Mouse (Mus musculus) induced T-regulatory cell, adult 2 months (primary cell): Measurements from ENCODE around the gene Fam118b.

Experiments used
- DNase-seq: peaks from one replicate; pipeline ENCODE4 v3.0.0-alpha.2; 2012; ENCODE audit warnings: low read depth

Fam118b gene

DNA sequence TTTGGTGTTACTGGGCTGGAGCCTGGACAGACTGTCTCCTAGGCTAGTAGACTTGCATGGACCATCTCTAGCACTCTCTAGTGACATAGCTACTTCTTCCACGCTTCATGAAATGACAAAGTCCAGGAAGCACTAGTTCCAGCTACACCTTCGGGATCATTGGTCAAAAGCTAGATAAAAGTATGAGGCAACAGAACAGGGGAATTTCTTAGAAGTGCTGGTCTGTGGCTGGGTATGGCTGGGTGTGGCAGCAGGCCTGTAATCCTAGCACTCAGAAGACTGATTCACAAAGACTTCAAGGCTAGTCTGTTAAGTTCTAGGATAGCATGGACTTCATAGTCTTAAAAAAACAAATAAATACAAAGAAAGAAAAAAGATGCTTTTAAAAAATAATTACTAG lies 4.2 kb downstream of the Fam118b start:
- DNase-seq = no peak

DNA sequence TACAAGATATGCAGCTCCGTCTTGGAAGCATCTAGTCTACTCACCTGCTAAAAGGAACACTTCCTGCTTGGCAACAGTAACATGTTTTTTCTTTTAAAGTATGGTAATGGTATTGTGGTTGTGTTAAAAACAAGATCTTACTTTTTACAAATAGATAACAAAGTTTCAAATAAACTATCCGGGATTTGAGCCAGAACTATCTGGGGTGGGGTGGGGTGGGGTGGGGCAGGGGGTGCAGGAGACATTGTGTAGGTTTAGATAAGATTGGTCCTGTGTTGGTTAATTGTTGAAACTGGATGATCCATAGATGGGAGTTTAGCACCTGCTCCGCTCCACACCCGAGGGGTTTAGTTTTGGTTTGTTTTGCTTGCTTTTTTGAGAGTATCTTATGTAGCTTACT lies 5.2 kb downstream of the Fam118b start:
- DNase-seq = no peak

DNA sequence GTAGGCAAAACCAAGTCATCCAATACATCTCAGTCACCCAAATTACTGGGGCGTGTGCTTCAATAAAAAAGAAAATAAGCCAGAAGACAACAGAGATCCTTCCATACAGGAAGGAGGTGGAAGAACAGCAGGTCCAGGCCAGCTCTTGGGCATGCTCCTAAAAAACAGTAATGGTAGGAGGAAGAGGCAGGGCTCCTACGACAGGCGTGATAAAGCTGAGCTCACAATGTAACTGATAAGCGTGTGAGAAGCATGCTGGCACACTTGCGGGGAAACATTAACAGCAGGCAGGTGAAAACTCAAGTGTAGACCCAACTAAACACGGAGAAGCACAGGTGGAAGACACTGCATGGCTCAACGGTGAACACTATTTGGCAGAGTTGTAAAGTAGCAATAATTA lies 10.2 kb downstream of the Fam118b start:
- no peak for DNase-seq

DNA sequence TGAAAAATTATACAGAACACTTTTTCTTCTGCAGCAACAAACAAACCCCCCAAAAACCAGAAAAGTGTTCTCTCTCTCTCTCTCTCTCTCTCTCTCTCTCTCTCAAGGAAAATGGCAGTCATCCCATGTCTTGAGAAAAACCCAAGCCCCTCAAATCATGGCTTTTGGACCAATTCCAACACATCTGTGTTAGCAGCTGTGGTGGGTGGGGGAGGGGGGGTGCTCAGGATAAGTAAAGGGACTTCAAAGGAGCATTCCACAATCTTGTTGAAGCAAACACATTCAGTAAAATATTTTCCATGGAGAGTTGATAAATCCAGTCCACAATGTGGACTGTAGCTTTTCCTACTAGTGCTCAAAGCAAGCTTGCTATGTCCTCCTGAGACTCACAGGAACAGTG lies 18.1 kb downstream of the Fam118b start:
- no peak for DNase-seq

DNA sequence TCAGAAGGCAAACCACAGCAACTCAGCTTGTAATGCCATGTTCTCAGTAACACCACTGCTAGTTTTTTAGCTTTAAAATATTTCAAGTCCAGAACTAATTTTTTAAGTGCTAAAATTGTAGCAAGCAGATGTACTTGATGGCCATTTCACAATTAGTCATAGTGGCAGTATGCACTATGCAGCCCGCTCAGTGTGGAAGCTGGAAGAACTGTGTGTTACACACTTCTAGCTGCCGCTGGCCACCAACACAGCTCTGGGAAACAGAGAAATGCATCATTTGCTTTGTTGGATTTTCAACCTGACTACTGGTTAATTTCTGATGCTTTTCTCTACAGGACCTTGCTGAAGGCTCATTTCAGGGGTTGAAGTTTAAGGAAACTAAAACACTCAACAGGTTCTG lies 20.2 kb downstream of the Fam118b start:
- no peak for DNase-seq

DNA sequence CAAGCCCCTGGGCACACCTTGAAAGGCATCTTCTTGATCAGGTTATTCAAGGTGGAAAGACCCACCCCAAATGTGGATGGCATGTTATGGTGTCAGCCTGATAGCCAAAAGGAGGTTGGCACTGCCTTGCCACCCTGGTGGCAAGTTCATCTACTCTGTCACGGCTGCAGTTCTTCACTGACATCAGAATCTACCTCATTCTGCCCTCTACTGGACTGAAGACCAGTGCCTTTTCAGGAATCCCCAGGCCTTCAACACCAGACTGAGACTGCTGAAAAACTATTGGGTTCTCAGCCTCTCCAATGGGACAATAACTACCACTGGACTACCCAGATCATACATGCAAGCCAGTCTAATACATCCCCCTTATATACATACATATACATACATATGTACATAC lies 27.9 kb downstream of the Fam118b start:
- DNase-seq = peak; percentile 7

DNA sequence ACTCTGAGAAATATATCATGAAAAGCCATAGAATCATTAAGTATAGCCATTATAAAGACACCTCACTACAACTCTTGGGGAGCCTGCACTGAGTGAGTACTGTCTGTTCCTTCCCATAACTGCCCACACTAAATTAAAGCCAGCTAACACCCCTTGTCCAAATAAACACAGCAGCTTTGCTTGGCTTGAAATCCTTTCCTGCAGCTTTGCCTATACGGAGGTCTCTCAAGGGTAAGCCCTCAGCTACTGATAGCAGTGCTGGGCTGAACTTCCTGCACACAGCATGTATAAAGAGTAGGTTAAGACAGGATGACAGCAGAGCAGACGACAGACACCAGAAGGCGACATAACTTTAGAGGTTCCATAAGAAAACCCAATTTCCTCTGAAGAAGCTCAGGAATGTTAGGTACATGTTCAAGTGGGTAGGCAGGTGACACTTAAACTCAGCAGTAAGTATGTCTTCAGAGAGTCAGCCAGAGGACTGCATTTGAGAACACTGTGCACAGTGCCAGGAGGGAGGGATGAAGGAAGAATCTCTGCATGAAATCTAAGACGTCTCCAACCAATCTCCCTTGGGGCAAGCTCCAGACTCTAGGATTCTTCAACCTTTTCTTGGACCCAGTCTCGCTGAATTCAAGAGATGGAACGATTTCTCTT lies 28.6 kb downstream of the Fam118b start:
- no peak for DNase-seq

DNA sequence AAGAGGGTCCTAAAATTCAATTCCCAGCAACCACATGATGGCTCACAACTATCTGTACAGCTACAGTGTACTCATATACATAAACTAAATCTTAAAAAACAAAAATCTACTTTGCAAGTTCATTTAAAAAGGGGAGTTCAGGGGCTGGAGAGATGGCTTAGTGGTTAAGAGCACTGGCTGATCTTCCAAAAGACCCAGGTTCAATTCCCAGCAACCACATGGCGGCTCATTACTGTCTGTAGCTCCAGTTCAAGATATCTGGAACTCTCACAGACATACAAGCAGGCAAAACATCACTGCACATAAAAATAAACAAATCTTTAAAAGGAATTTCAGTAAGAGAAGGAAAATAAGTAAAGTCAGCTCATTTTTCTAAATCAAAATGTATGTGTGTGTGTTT lies 29.2 kb downstream of the Fam118b start:
- no peak for DNase-seq

DNA sequence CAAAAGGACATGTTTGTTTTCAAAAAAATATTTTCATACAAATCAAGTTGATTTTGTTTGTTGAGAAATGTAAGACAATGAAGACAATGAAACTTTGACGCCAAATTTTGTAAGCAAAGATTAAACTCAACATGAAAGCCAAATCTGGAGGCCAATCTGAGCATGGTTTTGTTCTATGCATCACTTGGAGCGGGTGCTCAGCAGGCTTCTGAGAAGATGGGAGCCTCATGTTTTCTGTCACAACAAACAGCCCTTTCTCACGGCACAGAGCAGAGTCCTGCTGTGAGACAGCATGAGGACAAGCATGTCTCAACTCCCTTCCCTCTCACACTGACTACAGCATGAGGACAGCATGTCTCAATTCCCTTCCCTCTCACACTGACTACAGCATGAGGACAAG lies 31.6 kb downstream of the Fam118b start:
- DNase-seq = no peak

DNA sequence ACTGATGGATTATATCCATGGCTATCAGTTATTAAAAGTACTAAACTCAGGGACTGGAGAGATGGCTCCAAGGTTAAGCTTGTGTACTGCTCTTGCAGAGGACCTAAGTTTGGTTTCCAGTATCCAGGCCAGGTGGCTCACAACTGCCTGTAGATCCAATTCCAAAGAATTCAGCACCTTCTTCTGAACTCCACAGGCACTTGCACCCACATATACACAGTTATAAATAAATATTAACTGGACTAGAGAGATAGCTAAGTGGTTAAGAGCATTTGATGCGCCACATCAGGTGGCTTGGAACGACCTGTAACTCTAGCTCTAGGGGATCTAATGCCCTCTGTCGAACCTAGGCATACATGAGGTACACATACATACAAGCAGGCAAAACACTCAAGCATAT lies 38.9 kb downstream of the Fam118b start:
- no peak for DNase-seq

DNA sequence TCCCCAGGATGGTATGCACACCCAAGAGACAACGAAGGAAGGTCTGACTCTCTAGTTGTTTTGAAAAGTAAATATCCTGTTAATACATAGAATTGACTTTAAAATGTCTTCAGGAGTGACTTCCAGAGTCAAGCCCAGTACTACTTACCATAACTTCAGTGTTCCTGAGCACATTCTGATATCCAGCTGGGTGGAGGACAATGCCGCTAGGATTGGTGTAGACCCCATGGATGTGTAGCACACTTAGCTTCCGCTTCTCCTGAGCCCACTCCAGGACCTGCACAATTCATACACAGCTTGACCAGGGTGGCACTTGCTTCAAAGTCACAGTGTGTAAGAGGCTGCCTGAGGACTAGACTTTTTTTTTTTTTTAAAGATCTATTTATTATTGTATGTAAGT lies 44.1 kb downstream of the Fam118b start:
- DNase-seq = no peak

DNA sequence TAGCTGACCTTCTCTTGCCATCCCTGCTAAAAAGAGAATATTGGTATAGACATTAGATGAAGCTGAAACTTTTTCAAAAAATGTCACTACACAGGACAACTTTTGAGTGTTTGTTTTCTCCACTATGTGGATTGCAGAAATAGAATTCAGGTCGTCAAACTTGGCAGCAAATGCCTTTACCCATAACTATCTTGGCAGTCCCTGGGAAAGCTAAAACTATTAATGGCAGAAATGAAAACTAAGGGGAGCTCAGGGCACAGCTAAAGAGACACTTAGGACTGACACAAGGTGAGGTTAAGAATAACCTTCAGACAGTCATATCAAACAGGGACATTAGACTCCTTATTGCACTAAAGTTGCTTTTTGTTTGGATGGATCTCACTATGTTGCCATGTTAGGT lies 49.6 kb downstream of the Fam118b start:
- DNase-seq = no peak

DNA sequence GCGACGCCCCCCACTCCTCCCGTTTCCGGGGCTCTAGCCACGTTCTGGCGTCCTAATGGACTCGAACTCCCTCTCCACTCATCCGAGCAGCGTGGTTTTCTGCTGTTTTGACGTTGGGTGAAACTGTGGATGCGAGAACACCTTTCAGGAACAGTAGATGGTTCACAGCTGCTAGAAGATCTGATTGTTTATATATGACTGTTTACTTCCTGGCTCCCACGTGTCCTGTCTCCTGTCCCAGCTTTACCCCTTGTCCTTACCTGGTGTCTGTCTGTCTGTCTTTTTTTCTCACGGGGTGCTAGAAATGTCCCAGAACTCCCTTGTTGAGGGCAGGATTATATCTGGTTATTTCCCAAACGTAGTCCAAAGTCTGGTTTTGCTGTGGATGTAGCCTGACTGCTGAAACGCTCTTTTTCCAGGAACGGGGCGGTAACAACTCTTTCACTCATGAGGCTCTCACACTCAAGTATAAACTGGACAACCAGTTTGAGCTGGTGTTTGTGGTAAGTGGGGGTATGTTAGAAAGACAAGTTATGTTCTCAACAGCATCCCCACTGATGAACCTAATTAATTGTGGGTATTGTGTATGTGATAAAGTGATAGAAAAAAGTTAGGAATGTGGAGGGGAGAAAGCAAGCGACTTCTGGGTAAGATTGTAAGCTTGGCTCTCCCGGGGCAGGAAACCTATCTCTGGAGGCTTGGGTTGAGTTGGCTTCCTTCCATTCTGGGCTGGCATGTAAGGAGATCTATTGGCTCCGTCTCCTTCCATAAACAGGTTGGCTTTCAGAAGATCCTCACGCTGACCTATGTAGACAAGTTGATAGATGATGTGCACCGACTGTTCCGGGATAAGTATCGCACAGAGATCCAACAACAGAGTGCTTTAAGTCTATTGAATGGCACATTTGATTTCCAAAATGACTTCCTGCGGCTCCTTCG lies 55.8 kb downstream of the Fam118b start:
- DNase-seq = peak; percentile 16

DNA sequence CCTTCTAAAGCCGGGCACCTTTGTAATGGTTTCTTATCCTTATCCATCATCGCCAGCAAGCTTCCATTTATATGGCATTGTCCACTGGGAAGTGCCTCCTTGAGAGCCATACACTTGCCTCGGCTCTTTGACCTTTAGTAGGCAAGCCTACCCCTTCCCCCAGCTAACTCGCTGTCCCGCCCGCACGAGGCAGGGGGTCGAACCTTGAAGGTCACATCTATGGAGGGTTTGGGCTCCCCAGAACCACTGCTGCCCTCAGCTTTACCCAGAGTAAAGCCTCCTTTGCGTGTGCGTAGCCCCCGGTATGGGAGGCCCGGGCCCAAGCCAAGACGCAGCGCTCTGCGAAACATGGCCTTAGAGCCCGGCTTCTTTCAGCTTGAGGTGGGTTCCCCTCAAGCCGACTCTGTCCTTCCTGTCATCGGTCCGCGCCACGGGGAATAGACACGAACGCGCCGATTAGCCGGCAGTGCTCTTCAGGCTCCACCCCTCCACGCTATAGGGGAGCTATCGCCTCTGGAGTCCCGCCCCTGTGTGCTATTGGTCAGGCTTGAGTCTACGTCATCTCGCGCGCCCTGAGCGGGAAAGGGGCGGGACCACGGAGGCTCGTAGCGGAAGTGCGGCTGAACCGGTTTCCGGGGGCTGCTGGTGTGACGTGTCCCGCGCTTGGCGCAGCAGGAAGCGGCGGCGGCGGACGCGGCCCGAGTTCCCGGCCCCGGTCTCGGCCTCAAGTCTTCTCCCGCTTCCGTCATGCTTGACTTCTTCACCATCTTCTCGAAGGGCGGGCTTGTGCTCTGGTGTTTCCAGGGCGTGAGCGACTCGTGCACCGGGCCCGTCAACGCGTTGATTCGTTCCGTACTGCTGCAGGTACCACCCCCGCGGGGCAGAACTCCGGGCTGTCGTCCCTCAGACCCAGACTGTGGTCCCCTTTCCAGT lies 56.8 kb downstream of the Fam118b start, which contains the start of gene Foxred1:
TSS of gene Foxred1 (minus strand) at position 514 of the 933 bp plus-strand sequence.
- DNase-seq = peak; percentile 100

DNA sequence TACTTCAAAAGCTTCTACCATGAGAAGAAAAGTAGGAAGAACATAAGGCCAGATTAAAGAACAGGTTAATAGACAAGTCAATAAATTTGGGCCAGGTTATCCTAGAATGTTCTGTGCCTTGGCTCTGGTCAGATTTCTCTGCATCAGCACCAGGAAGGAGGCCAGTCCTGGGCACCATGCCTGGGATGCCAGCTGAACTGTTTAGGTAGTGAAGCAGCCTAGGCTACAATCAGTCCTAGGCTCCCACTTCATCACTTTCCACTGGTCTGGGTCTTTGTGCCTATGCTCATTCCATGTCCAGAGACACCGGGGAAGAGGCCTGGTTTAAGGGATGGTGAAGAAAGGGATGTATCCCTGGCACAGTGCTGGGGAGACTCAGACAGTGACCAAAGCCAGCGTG lies 63.2 kb downstream of the Fam118b start:
- DNase-seq = no peak

DNA sequence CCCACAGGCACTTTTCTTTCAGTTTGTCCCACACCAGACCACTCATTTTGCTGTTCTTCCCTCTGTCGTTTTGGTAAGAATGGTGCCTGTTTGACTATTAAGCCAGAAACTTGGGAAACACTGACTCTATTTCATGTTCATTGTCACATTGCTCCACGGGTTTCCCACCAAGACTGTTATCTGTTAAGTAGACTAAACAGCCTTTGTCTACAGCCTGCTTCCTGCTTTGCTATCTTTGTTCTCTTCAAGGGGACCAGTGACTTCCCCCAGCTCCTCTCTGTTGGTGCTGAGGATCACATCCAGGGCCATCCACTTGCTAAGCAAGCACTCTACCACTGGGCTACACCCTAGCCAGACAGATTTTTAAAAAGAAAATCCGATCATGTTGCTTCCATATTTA lies 64.1 kb downstream of the Fam118b start:
- no peak for DNase-seq

DNA sequence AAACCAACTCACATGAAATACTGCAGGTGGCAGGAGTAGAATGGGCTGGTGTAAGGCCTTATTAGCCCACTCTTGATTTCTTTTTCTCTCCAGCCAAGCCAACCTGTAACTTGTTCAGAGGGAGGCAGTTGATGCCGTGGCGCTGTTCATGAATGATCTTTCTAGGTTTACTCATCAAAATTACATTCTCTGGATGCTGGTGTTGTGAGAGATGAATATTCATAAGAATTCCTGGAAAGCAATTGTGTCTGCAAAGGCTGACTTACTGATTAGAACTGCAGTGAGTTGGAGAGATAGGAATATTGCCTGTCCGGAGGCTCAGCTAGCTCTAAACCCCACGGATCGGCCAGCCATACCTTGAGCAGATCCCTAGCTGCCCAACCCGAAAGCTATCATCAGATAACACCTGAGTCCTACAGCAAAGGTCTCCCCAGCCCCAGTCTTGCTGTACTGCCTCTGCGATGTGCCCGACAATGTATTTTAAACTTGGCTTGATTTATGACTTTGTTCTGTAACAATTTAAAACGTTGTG lies 67.0 kb downstream of the Fam118b start:
- DNase-seq = no peak

DNA sequence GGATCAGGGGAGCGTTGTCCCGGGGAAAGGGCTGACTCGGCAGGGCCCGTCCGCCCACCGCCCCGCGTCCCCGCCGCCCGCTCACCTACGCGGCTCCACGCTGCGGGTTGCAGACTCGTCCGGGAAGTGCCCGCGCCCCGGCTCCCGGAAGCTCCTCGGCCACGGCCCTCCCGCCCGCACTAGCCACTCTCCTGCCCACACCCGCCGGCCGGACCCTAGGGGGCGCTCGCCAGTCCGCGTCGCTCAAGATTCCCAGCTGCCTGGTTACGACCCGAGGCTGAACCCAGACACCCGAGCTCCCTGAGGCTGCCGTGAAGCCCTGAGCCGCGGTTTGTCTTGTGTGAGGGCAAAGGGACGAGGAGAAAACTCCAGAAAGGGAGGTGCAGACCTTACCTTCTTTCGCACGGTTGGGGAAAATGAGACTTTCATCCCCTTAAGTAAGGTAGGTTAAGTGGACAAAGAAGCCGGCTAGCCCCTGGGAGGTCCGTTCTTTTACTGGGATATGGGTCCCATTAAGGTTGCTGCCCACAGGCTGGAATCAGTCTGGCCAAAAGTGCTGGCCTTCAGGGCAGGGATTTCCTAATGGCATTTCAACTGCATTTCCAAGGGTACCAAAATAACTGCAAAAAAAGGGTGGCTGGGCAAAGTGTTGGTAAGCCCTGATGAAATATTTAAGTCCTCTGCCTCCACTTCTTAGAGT lies 67.7 kb downstream of the Fam118b start, which contains the start of the genes Srpr and Tirap:
TSS of gene Srpr (plus strand) at position 404 of the 700 bp plus-strand sequence.
TSS of gene Tirap (minus strand) at position 520 of the 700 bp plus-strand sequence.
- DNase-seq = peak; percentile 87

DNA sequence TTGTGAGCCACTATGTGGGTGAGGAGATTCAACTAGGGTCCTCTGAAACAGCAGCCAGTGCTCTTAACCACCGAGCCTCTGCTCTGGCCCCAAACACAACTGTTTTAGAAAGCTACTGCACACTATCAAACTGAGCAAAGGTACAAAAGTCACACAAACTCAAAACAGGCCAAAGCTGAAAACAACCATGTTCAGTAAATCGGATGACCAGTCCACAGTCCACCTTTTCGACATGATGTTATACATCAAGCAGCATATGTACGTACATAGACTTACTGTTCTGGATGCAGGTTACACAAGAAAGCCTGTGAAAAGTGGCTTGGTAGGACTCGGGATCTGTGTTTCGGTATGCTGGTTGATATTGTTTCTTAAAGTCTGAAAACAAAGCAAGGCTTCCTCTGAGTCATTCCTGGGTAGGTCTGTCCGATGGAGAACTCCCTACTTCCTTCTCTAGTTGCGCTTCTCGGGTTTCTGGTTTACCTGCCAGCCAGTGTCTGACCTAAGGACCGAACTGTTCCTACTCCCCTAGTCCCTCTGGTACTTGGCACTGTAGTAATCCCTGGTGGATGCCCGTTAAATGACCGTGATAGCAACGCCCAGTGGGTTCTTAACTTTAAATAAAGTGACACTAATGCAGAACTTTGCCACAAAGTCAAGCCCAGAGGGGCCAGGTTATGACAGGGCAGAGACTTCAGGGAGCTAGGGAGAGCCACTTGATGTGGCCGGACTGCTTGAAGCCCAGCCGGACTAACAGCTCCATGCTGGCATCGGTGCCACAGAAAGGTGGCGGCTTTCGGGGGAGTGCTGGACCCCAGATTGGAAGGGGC lies 68.4 kb downstream of the Fam118b start:
- DNase-seq = peak; percentile 53

DNA sequence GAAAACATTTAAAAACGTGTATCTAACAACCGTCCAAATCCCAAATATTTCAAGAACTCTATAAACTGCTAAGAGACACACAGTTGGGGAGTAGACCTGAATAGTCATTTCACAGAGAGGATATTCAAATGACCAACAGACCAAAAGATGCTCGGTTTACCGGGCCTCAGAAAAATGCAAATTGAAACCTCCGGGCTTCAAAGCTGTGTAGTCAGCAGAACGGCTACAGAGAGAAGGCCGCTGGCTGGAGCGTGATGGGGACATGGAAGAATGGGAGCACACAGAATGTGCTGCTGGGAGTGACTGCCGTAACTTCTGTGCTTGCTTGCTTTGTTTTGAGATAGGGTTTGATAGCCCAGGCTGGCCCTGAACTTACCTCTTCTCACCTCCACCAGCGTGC lies 69.3 kb downstream of the Fam118b start:
- no peak for DNase-seq
